Mouse (Mus musculus) small intestine, adult 2 months (tissue): ENCODE results near the gene Slit2. TPM values are rescaled to one million over a fixed set of nuclear protein-coding genes. Genes with fewer than 3 reads are reported as not detected.

ENCODE experiments used
- H3K27ac ChIP-seq: fragments of 200-500 bp; 2 replicates; pipeline ENCODE4 v1.5.1; 2012; ENCODE audit warnings: low read depth, low read length, control low read depth, inconsistent platforms; ENCODE audit not compliant: insufficient read depth
- H3K27me3 ChIP-seq: fragments of 200-500 bp; 2 replicates; pipeline ENCODE4 v1.6.1; 2012; ENCODE audit warnings: mild to moderate bottlenecking, moderate library complexity, low read length, inconsistent platforms; ENCODE audit not compliant: control insufficient read depth, insufficient read depth
- H3K36me3 ChIP-seq: fragments of 200-500 bp; 2 replicates; pipeline ENCODE4 v1.6.1; 2012; ENCODE audit warnings: mild to moderate bottlenecking, low read length, control low read depth, inconsistent platforms; ENCODE audit not compliant: control insufficient read depth, insufficient read depth
- H3K4me1 ChIP-seq: fragments of 200-500 bp; 2 replicates; pipeline ENCODE4 v1.6.1; 2012; ENCODE audit warnings: low read length, inconsistent platforms, mixed read lengths; ENCODE audit not compliant: control insufficient read depth, insufficient read depth, insufficient read length
- H3K4me3 ChIP-seq: fragments of 200-500 bp; 2 replicates; pipeline ENCODE4 v1.5.1; 2012; ENCODE audit warnings: low read depth, mild to moderate bottlenecking, control low read depth, inconsistent platforms, low read length, moderate library complexity
- CTCF ChIP-seq: fragments of 200-500 bp; IDR thresholded peaks from 2 replicates; pipeline ENCODE4 v1.5.1; 2012; ENCODE audit warnings: low read depth, mild to moderate bottlenecking, control low read depth, inconsistent platforms, low read length, moderate library complexity, mixed read lengths; ENCODE audit not compliant: insufficient replicate concordance, insufficient read length; ENCODE audit errors: extremely low read depth
- POLR2A ChIP-seq: fragments of 200-500 bp; IDR thresholded peaks from 2 replicates; pipeline ENCODE4 v1.6.1; 2012; ENCODE audit warnings: low read depth, mild to moderate bottlenecking, control low read depth, inconsistent platforms, low read length, moderate library complexity
- WGBS: fragments of 180-500 bp; shearing (Covaris S2); methylation state at CpG from one replicate; pipeline ENCODE4 v1.1.7; 2018; 5-methylcytosine and 5-hydroxymethylcytosine counted together
- polyA plus RNA-seq: library from polyadenylated mRNA; depleted of rRNA; stranded (reverse); fragments of >200 nt; gene quantifications from 2 replicates; pipeline ENCODE4 v1.2.3, GENCODE M21; 2012

Slit2 gene
- polyA plus RNA-seq, 1 experiment: 2.2 TPM

GRCm38 (mm10) chr5:48005533-48005932, 22.6 kb downstream of the Slit2 start:
- Histone ChIP-seq H3K4me3 (no peak overlapping the region), H3K4me1 (peaks cover 3% of the 10 kb centered on the region; the same call in 1 of the 2 replicates), H3K36me3 (no peaks in the 10 kb centered on the region), H3K27ac (no peak overlapping the region), H3K27me3 (no peaks in the 10 kb centered on the region)
- 84% methylated on average over 9 of the region's 9 CpGs for WGBS
- TF ChIP-seq POLR2A (no peak), CTCF (no peak)

- Histone ChIP-seq H3K27me3 (no peaks in the 10 kb centered on the region), H3K27ac (no peak overlapping the region), H3K4me1 (peaks cover 3% of the 10 kb centered on the region; the same call in 1 of the 2 replicates), H3K36me3 (no peaks in the 10 kb centered on the region), H3K4me3 (no peak overlapping the region)
- TF ChIP-seq POLR2A (no peak), CTCF (no peak)
Observed at GRCm38 (mm10) chr5:48006059-48006458, 23.1 kb downstream of the Slit2 start.

DNA sequence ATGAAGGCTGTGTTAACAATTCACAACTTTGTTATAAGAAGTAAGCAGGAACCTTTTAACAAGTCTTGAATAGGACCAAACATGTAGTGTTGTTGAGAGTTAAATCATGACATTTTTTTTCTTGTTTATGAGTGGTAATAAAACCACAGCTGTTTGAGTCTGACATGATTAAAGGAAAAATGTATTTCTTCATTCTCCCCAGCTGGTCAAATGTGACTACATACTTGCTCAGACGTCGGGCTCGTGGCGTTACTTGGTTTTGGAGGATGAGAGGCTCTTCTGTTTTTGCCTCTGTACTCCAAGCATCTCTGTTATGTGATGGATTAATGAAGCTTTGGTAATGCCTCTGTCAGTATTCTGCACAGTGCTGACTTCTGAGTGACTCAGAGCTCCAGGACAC, 40.5 kb downstream of the Slit2 start:
- TF ChIP-seq CTCF (no peak), POLR2A (no peak)
- 47% methylated on average over 4 of the region's 4 CpGs for WGBS

DNA sequence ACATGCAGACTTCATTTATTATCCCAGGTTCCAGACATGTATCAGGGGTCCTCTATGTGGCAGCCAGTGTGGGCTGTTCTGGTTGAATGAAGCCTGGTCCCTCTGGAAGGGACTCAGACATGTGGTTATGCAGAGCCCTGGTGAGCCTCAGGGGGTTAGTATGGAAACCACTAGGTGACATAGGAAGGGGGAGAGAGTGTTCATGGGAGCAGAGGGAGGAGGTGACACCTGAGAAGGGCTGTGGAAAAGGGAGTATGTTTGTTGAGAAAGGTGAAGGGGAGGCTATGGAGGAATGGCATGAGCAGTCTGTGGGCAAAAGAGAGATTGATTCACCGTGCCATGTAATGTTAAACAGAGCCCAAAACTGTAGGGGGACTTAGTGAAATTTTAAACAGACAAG, 51.9 kb downstream of the Slit2 start:
- no peak overlapping the region for H3K27ac ChIP-seq
- no peaks in the 10 kb centered on the region for H3K4me1 ChIP-seq
- no peak for TF ChIP-seq CTCF
- no peak for TF ChIP-seq POLR2A
- H3K36me3 ChIP-seq: no peaks in the 10 kb centered on the region
- WGBS: 59% methylated on average over 1 of the region's 1 CpGs
- no peaks in the 10 kb centered on the region for H3K27me3 ChIP-seq
- no peak overlapping the region for H3K4me3 ChIP-seq

More for the DNA sequence above, 40.5 kb downstream of the Slit2 start:
- no peak overlapping the region for H3K27ac ChIP-seq
- no peak overlapping the region for H3K4me3 ChIP-seq
- H3K27me3 ChIP-seq: no peaks in the 10 kb centered on the region
- H3K4me1 ChIP-seq: no peaks in the 10 kb centered on the region
- H3K36me3 ChIP-seq: no peaks in the 10 kb centered on the region

- no peaks in the 10 kb centered on the region for H3K36me3 ChIP-seq
- no peak overlapping the region for H3K27ac ChIP-seq
- 55% methylated on average over 5 of the region's 5 CpGs for WGBS
- H3K4me1 ChIP-seq: no peaks in the 10 kb centered on the region
- no peak overlapping the region for H3K4me3 ChIP-seq
- H3K27me3 ChIP-seq: no peaks in the 10 kb centered on the region
- TF ChIP-seq CTCF: no peak
- TF ChIP-seq POLR2A: no peak
Observed at GRCm38 (mm10) chr5:48038033-48038432, 55.1 kb downstream of the Slit2 start.

GRCm38 (mm10) chr5:48048986-48049751, 66.2 kb downstream of the Slit2 start:
- H3K4me3 ChIP-seq: no peak overlapping the region
- no peaks in the 10 kb centered on the region for H3K4me1 ChIP-seq
- WGBS: 74% methylated on average over 8 of the region's 8 CpGs
- no peaks in the 10 kb centered on the region for H3K27me3 ChIP-seq
- H3K36me3 ChIP-seq: no peaks in the 10 kb centered on the region
- no peak overlapping the region for H3K27ac ChIP-seq
- TF ChIP-seq POLR2A (no peak), CTCF (no peak)

DNA sequence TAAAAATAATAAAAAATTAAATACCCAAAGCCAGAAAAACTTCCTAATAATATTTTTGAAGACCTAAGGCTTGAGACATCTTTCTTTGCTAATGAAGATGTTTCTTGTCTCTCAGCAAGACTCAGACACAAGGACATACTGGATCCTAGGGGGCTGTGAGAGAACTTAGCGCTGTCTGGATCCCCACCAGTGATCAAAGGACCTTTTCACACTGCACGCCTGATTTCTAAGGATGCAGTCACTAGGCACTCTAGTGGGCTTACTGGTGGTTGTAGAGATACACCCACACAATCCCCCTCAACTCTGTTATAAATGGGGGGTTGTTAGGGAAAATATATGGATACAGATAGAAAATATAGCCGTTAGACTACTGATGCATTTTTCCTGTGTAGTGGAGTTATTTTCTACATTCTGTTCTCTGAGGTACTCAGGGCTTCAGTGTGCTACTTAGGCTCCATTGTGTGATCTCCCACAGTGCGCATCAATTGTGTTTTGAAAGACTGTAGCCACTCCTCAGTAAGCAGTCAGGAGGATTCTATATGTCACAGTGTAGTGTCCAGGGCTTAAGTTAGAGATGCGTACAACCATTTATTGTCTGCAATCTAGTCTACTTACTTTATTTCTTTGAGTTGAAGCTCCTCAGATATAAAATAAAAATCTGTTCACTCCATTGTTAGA, 67.8 kb downstream of the Slit2 start:
- H3K36me3 ChIP-seq: no peaks in the 10 kb centered on the region
- no peaks in the 10 kb centered on the region for H3K4me1 ChIP-seq
- H3K27me3 ChIP-seq: no peaks in the 10 kb centered on the region
- 86% methylated on average over 5 of the region's 5 CpGs for WGBS
- no peak overlapping the region for H3K4me3 ChIP-seq
- no peak overlapping the region for H3K27ac ChIP-seq
- TF ChIP-seq CTCF (no peak), POLR2A (no peak)
